Mouse (Mus musculus): ENCODE results near the gene Krt20.
A peak's percentile ranks its signal among the peaks of the same experiment; 100 is the strongest.

DNA sequence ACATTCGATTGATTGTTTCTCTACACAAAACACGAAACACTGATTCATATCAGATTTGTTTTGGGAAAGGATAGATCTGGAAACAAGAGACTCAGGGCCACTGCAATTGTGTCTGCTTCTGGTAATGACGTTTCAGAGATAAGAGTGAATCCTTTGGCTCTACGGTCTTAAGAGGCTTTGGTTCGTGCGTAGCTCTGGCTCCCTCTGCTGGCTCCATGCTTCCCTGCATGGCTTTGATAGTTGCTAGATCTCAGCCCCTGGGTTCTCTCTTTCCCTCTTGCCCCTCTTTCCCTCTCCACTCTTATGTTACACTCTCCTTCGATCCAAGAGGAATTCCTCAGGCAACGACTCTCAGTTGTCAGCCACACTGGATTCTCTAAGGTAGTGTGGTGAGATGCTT is 25.2 kb upstream of the Krt20 start:
- TF ChIP-seq CTCF (IDR thresholded peaks at IDR 0.05; ENCODE audit: borderline replicate concordance, insufficient read depth, low read length) = peak; percentile 80; the same call in 1 of the 2 replicates
- TF ChIP-seq POLR2A (IDR thresholded peaks at IDR 0.05; ENCODE audit: low read depth, low read length) = no peak
